Comparison of ENCODE assay signal across 9 mouse cellular contexts in the genomic region with DNA sequence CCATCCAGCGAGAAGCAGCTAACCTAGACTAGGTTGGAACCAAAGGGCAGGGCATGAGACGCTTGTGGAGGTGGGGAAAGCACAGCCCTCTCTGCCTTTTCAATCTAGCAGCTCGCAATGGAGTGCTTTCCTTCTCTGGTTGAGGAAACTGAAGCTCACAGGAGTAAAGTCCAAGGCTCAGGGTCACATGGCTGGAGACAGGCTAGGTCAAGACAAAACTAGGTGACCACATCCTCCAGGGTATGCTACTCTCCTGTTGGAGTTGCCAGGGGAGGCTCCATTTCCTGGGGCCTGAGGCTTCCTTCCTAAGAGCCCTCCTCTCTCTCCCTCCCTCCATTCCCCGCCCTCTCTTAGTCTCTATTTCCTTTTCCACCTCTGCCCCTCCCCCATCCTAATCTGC.
DNase-seq lines count a peak whose midpoint lies in the region; ATAC-seq and TF ChIP-seq lines count a peak whose summit lies in the region.
"Had no signal": no experiment of that assay in that cellular context is flagged by ENCODE, and none has a peak within 500 bp of the region (broad histone marks: within the 10 kb centered on the region; RNA-seq: fewer than 3 reads in every experiment).

No protein-coding gene starts in this region.

- 0 out of 2 replicates have a peak overlapping the region, but pooled peaks have one; percentile 2 for H3K27ac ChIP-seq in lung, embryonic 14.5 days (ENCODE audit: low read depth)
- H3K27ac ChIP-seq in forebrain, embryonic 12.5 days = peak overlapping the region; percentile 80
- peak overlapping the region; percentile 58; the same call in 1 of the 2 replicates for H3K27ac ChIP-seq in neural tube, embryonic 14.5 days (ENCODE audit: low read depth, low read length)

- DNase-seq in lung, embryonic 14.5 days = no peak
- no peak for DNase-seq in lung, postnatal 25 days (ENCODE audit: low spot score)
- DNase-seq in kidney, adult 8-10 months = peak; percentile 66 to 72
- no peak for DNase-seq in left cerebral cortex, postnatal 36 days (ENCODE audit: low spot score in 2 of 2)
- DNase-seq in layer of hippocampus, adult 9-11 months = no peak
- no peak for DNase-seq in embryo, embryonic 10 days (ENCODE audit: low spot score)
- DNase-seq: lung, postnatal 10 days had no signal

- H3K27me3 ChIP-seq in lung, embryonic 14.5 days (ENCODE audit: insufficient read depth, low read length) = no peaks in the 10 kb centered on the region
- no peaks in the 10 kb centered on the region for H3K27me3 ChIP-seq in forebrain, embryonic 12.5 days
- H3K27me3 ChIP-seq in neural tube, embryonic 14.5 days (ENCODE audit: control insufficient read depth, insufficient read depth, low read length) = no peaks in the 10 kb centered on the region

- TF ChIP-seq CTCF in lung, embryonic 14.5 days (IDR thresholded peaks at IDR 0.05; ENCODE audit: low read depth) = no peak

- WGBS in lung, embryonic 14.5 days = 54% methylated on average over 4 of the region's 4 CpGs
- 51% methylated on average over 4 of the region's 4 CpGs for WGBS in forebrain, embryonic 12.5 days
- WGBS in neural tube, embryonic 14.5 days = 66% methylated on average over 4 of the region's 4 CpGs

- no peak overlapping the region; the same call in 1 of the 2 replicates for H3K9ac ChIP-seq in lung, embryonic 14.5 days
- no peak overlapping the region for H3K9ac ChIP-seq in forebrain, embryonic 12.5 days
- no peak overlapping the region for H3K9ac ChIP-seq in neural tube, embryonic 14.5 days (replicated peaks; ENCODE audit: low read depth, low read length)

- H3K4me3 ChIP-seq in lung, embryonic 14.5 days (ENCODE audit: low read depth, low read length) = no peak overlapping the region
- no peak overlapping the region for H3K4me3 ChIP-seq in forebrain, embryonic 12.5 days (replicated peaks)
- no peak overlapping the region for H3K4me3 ChIP-seq in neural tube, embryonic 14.5 days (ENCODE audit: low read depth, low read length)

- H3K4me1 ChIP-seq in lung, embryonic 14.5 days (ENCODE audit: insufficient read depth) = peaks cover 4% of the 10 kb centered on the region; the same call in 1 of the 2 replicates
- H3K4me1 ChIP-seq in forebrain, embryonic 12.5 days = peaks cover 43% of the 10 kb centered on the region
- peaks cover 15% of the 10 kb centered on the region for H3K4me1 ChIP-seq in neural tube, embryonic 14.5 days (ENCODE audit: control insufficient read depth, insufficient read depth, low read length)

- intact Hi-C loops in left cerebral cortex, postnatal 36 days (cut with DNase I) = no loop called here

- no peak overlapping the region for H3K4me2 ChIP-seq in lung, embryonic 14.5 days
- no peak overlapping the region for H3K4me2 ChIP-seq in forebrain, embryonic 12.5 days
- H3K4me2 ChIP-seq in neural tube, embryonic 14.5 days (ENCODE audit: low read depth, low read length) = no peak overlapping the region

- H3K9me3 ChIP-seq in lung, embryonic 14.5 days (ENCODE audit: low read depth, low read length) = no peaks in the 10 kb centered on the region
- H3K9me3 ChIP-seq in forebrain, embryonic 12.5 days = no peaks in the 10 kb centered on the region
- H3K9me3 ChIP-seq in neural tube, embryonic 14.5 days (ENCODE audit: control insufficient read depth, low read length) = no peaks in the 10 kb centered on the region

- no peak for ATAC-seq in lung, embryonic 14.5 days (ENCODE audit: insufficient read depth)
- no peak for ATAC-seq in forebrain, embryonic 12.5 days (ENCODE audit: low FRiP score)
- no peak for ATAC-seq in neural tube, embryonic 14.5 days (ENCODE audit: low read depth)

- H3K36me3 ChIP-seq in lung, embryonic 14.5 days (ENCODE audit: insufficient read depth) = peaks cover 19% of the 10 kb centered on the region; the same call in 1 of the 2 replicates
- peaks cover 45% of the 10 kb centered on the region for H3K36me3 ChIP-seq in forebrain, embryonic 12.5 days (replicated peaks)
- H3K36me3 ChIP-seq in neural tube, embryonic 14.5 days (ENCODE audit: control insufficient read depth, insufficient read depth, low read length) = no peaks in the 10 kb centered on the region

Comparison
In these comparisons a context has a peak if more than half of its experiments do, and no peak if none do; other contexts are left out.
1. DNase-seq: peak in kidney, adult 8-10 months (2 of 2); none in lung, embryonic 14.5 days (single experiment), lung, postnatal 25 days (single experiment), left cerebral cortex, postnatal 36 days (0 of 2), layer of hippocampus, adult 9-11 months (single experiment) and embryo, embryonic 10 days (single experiment).
2. H3K27ac ChIP-seq: peak in every context shown above with its lines; median percentile 80 in forebrain, embryonic 12.5 days; 58 in neural tube, embryonic 14.5 days; 2 in lung, embryonic 14.5 days.